ENCODE assay signal across 33 mouse cellular contexts in genomic region chr3:38139387-38139786, GRCm38 (mm10).
DNase-seq lines count a peak whose midpoint lies in the region; ATAC-seq and TF ChIP-seq lines count a peak whose summit lies in the region.
"Had no signal": no experiment of that assay in that cellular context is flagged by ENCODE, and none has a peak within 500 bp of the region (broad histone marks: within the 10 kb centered on the region; RNA-seq: fewer than 3 reads in every experiment).

No protein-coding gene starts in this region.

- H3K9ac ChIP-seq in hindbrain, embryonic 13.5 days, result no peak overlapping the region
- H3K9ac ChIP-seq: embryonic facial prominence, embryonic 12.5 days; heart, embryonic 13.5 days; hindbrain, embryonic 12.5 days; limb, embryonic 12.5 days; liver, embryonic 15.5 days; lung, embryonic 14.5 days; stomach, embryonic 15.5 days had no signal

- intact Hi-C loops in left cerebral cortex, postnatal 14 days (cut with DNase I), result no loop called here
- intact Hi-C loops in left cerebral cortex, adult 2 months (cut with DNase I), result no loop called here

- no peak for TF ChIP-seq CTCF in left cerebral cortex, adult 2 months (IDR thresholded peaks at IDR 0.05)

- no peaks in the 10 kb centered on the region for H3K9me3 ChIP-seq in hindbrain, embryonic 13.5 days
- H3K9me3 ChIP-seq: embryonic facial prominence, embryonic 12.5 days; forebrain, embryonic 10.5 days; heart, embryonic 13.5 days; hindbrain, embryonic 12.5 days; limb, embryonic 12.5 days; liver, embryonic 15.5 days; stomach, embryonic 15.5 days had no signal

- peaks cover 11% of the 10 kb centered on the region for H3K4me1 ChIP-seq in hindbrain, embryonic 13.5 days (replicated peaks)
- H3K4me1 ChIP-seq: liver, embryonic 15.5 days had no signal

- no peak overlapping the region for H3K27ac ChIP-seq in left cerebral cortex, adult 2 months
- H3K27ac ChIP-seq in hindbrain, embryonic 13.5 days, result no peak overlapping the region
- H3K27ac ChIP-seq: embryonic facial prominence, embryonic 12.5 days; forebrain, embryonic 10.5 days; gastrocnemius, adult 2 months; heart, adult 2 months; heart, embryonic 13.5 days; kidney, postnatal 0 days; limb, embryonic 12.5 days; liver, embryonic 15.5 days; stomach, embryonic 15.5 days had no signal

- peak; percentile 85 for DNase-seq in heart, adult 11 months
- DNase-seq in heart, postnatal 4 days, result no peak
- DNase-seq in left cerebral cortex, postnatal 14 days (ENCODE audit: low spot score in 2 of 2), result peak; percentile 20 to 47
- DNase-seq in left cerebral cortex, adult 2 months (ENCODE audit: extremely low spot score in 1 of 2, low spot score in 2 of 2), result no peak
- peak; percentile 62 for DNase-seq in brain, adult 2 months (ENCODE audit: low read depth, low spot score)
- peak; percentile 18 for DNase-seq in layer of hippocampus, adult 9-11 months
- DNase-seq in thymus, postnatal 36 days, result no peak
- DNase-seq: adrenal gland, postnatal 14 days; cerebellum, adult 11-12 months; cerebellum, adult 9-11 months; embryo, embryonic 11 days; gastrocnemius, adult 2 months; gastrocnemius, postnatal 36 days; heart, adult 2 months; heart, postnatal 10 days; kidney, adult 8-10 months; kidney, postnatal 4 days; lung, embryonic 14.5 days; lung, postnatal 14 days; midbrain, embryonic 14.5 days; thymus, postnatal 14 days had no signal

- no peak overlapping the region for H3K4me3 ChIP-seq in left cerebral cortex, adult 2 months
- no peak overlapping the region for H3K4me3 ChIP-seq in hindbrain, embryonic 13.5 days
- H3K4me3 ChIP-seq: embryonic facial prominence, embryonic 12.5 days; forebrain, embryonic 10.5 days; gastrocnemius, adult 2 months; heart, adult 2 months; heart, embryonic 13.5 days; hindbrain, embryonic 12.5 days; limb, embryonic 12.5 days; liver, embryonic 15.5 days; stomach, embryonic 15.5 days had no signal

- H3K36me3 ChIP-seq in hindbrain, embryonic 13.5 days, result no peaks in the 10 kb centered on the region
- H3K36me3 ChIP-seq: embryonic facial prominence, embryonic 12.5 days; forebrain, embryonic 10.5 days; heart, embryonic 13.5 days; hindbrain, embryonic 12.5 days; limb, embryonic 12.5 days; liver, embryonic 15.5 days; stomach, embryonic 15.5 days had no signal

- 93% methylated on average over 4 of the region's 4 CpGs for WGBS in hindbrain, embryonic 13.5 days

- no peak overlapping the region for H3K4me2 ChIP-seq in hindbrain, embryonic 13.5 days
- H3K4me2 ChIP-seq: embryonic facial prominence, embryonic 12.5 days; heart, embryonic 13.5 days; hindbrain, embryonic 12.5 days; limb, embryonic 12.5 days; liver, embryonic 15.5 days; lung, embryonic 14.5 days; stomach, embryonic 15.5 days had no signal

- no peak for ATAC-seq in hindbrain, embryonic 13.5 days (ENCODE audit: low FRiP score)
- ATAC-seq: CD4-positive, CD25-positive, alpha-beta regulatory T cell, adult 4 months; forebrain, embryonic 16.5 days; intestine, embryonic 16.5 days had no signal

- no peaks in the 10 kb centered on the region for H3K27me3 ChIP-seq in hindbrain, embryonic 13.5 days
- H3K27me3 ChIP-seq: embryonic facial prominence, embryonic 12.5 days; heart, embryonic 13.5 days; hindbrain, embryonic 12.5 days; limb, embryonic 12.5 days; liver, embryonic 15.5 days; stomach, embryonic 15.5 days had no signal

Comparison
In these comparisons a context has a peak if more than half of its experiments do, and no peak if none do; other contexts are left out.
1. DNase-seq: peak in heart, adult 11 months (single experiment), left cerebral cortex, postnatal 14 days (2 of 2), brain, adult 2 months (single experiment) and layer of hippocampus, adult 9-11 months (single experiment); none in heart, postnatal 4 days (single experiment), left cerebral cortex, adult 2 months (0 of 2) and thymus, postnatal 36 days (0 of 2).